Mouse (Mus musculus) myocyte (in vitro differentiated cells): ENCODE data around the gene Ralbp1. TPM values are rescaled to one million over a fixed set of nuclear protein-coding genes. Genes with fewer than 3 reads are reported as not detected.

Source experiments
- H3K27me3 ChIP-seq: one replicate; pipeline ENCODE4 v1.6.1; 2011; ENCODE audit not compliant: control insufficient read depth, insufficient read depth, insufficient read length
- H3K36me3 ChIP-seq: one replicate; pipeline ENCODE4 v1.6.1; 2011; ENCODE audit not compliant: control insufficient read depth, insufficient read depth
- H3K4me2 ChIP-seq: one replicate; pipeline ENCODE4 v1.6.1; 2011; ENCODE audit warnings: low read depth, control low read depth
- H3K4me3 ChIP-seq: one replicate; pipeline ENCODE4 v1.5.1; 2011; ENCODE audit warnings: mild to moderate bottlenecking, control low read depth, moderate library complexity
- H3K79me2 ChIP-seq: one replicate; pipeline ENCODE4 v1.6.1; 2011; ENCODE audit not compliant: control insufficient read depth, insufficient read depth
- H3ac ChIP-seq: one replicate; pipeline ENCODE4 v1.6.1; 2011; ENCODE audit not compliant: control insufficient read depth, insufficient read length
- CEBPB ChIP-seq: IDR thresholded peaks from 2 replicates; pipeline ENCODE4 v1.6.1; 2011; ENCODE audit warnings: mild to moderate bottlenecking, moderate library complexity; ENCODE audit not compliant: poor library complexity, insufficient read depth, severe bottlenecking
- E2F4 ChIP-seq: IDR thresholded peaks from one replicate; pipeline ENCODE4 v1.6.1; 2011; ENCODE audit warnings: mild to moderate bottlenecking, control low read depth, moderate library complexity; ENCODE audit not compliant: insufficient read depth
- MAX ChIP-seq: IDR thresholded peaks from one replicate; pipeline ENCODE4 v1.6.1; 2011; ENCODE audit warnings: low read depth, mild to moderate bottlenecking, control low read depth
- MYOD1 ChIP-seq, 3 experiments: IDR thresholded peaks; one replicate each; pipeline ENCODE4 v1.6.1; 2011; ENCODE audit warnings: control low read depth in 2 of 3, low read depth in 2 of 3, mild to moderate bottlenecking in 2 of 3, moderate library complexity in 1 of 3; ENCODE audit not compliant: insufficient read length in 2 of 3, control insufficient read depth in 1 of 3
- MYOG ChIP-seq, 3 experiments: IDR thresholded peaks; one replicate each; pipeline ENCODE4 v1.6.1; 2011; ENCODE audit warnings: control low read depth in 2 of 3, low read depth in 2 of 3, mild to moderate bottlenecking in 2 of 3; ENCODE audit not compliant: insufficient read length in 2 of 3, control insufficient read depth in 1 of 3, insufficient read depth in 1 of 3
- POLR2A ChIP-seq: IDR thresholded peaks from one replicate; pipeline ENCODE4 v1.6.1; 2011; ENCODE audit warnings: low read depth, mild to moderate bottlenecking, control low read depth, moderate library complexity; ENCODE audit not compliant: insufficient read length
- POLR2AphosphoS2 ChIP-seq: IDR thresholded peaks from one replicate; pipeline ENCODE4 v1.6.1; 2011; ENCODE audit warnings: low read depth, control low read depth; ENCODE audit not compliant: insufficient read length
- REST ChIP-seq: IDR thresholded peaks from one replicate; pipeline ENCODE4 v1.6.1; 2011; ENCODE audit warnings: mild to moderate bottlenecking, control low read depth, moderate library complexity; ENCODE audit not compliant: insufficient read depth, insufficient read length
- SRF ChIP-seq: IDR thresholded peaks from one replicate; pipeline ENCODE4 v1.6.1; 2011; ENCODE audit warnings: low read depth; ENCODE audit not compliant: control insufficient read depth, insufficient read length
- TCF12 ChIP-seq: IDR thresholded peaks from one replicate; pipeline ENCODE4 v1.6.1; 2011; ENCODE audit warnings: mild to moderate bottlenecking, control low read depth; ENCODE audit not compliant: poor library complexity, insufficient read depth, severe bottlenecking
- TCF3 ChIP-seq: IDR thresholded peaks from one replicate; pipeline ENCODE4 v1.6.1; 2011; ENCODE audit warnings: low read depth, control low read depth; ENCODE audit not compliant: insufficient read length
- USF1 ChIP-seq: IDR thresholded peaks from one replicate; pipeline ENCODE4 v1.6.1; 2011; ENCODE audit warnings: low read depth, mild to moderate bottlenecking, control low read depth, moderate library complexity
- polyA plus RNA-seq: library from polyadenylated mRNA; unstranded; fragments of >200 nt; fragmentation: generic; extraction: Trizol; gene quantifications from one replicate; pipeline ENCODE4 v1.2.1, GENCODE M21; 2012; ENCODE audit warnings: missing spikeins

Gene Ralbp1
- polyA plus RNA-seq, result 24.5 TPM

DNA sequence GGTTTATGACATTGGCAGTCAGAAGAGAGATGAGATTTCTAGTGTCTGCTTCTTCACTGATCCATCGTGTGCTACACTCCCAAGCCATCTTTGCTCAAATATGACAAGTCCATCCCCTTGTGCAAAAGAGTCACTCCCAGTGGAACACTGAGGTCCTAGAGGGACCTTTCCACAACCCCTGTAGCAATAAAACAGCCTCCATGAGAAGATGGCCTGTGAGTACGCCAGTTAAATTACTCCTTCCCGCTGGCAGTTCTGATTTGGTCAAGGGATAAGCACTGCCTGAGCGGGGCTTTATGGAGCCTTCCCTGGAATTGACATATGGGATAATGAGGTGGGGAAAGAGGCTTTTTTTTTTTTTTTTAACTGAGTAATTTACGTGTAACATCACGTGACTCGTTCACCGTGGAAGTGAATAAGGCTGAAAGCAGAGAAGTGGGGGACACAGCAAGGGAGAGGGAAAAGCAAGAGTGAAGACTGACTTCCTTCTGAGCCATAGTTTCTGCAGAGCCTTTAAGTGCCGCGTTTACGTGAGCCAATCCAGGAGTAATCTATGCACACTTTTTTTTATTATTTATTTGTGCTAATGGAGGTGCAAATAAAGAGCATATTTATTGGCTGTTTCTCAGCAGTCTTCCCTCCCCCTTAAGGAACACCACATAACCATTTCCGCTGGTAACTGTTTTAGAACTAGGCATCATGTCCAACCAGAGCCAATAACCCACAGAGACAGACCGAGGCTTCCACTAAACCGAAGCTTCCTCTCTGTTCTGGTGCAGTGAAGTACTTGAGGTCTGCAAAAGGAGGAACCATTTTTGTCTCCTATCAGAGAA, at the start of gene Ralbp1:
TSS of gene Ralbp1 (minus strand) at position 102 of the 833 bp plus-strand sequence.
- Histone ChIP-seq H3K4me3 (peak within 1 kb of the TSS; percentile 40), H3K27me3 (no peaks in the 10 kb centered on the region), H3ac (peak within 1 kb of the TSS; percentile 96), H3K36me3 (no peaks in the 10 kb centered on the region), H3K79me2 (peaks cover 27% of the 10 kb centered on the region), H3K4me2 (peak within 1 kb of the TSS; percentile 83)
- TF ChIP-seq MAX (no peak), USF1 (peak; percentile 84)

DNA sequence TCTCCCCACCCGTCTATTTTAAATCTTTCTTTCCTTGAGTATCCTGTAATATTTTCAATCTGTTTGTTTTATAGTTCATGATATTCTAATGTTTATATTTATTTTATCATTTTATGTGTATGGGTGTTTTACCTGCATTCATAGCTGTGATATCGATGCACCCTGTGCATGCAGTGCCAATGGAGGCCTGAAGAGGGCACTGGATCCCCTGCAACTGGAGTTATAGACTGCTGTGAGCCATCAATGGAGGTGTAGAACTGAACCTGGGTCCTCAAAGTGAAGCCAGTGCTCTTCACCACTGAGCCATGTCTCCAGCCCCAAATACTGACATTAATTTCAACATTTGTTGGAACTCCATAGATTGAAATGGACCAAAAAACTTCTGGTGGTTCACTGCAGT, 48.1 kb upstream of the Ralbp1 start:
- Histone ChIP-seq H3K36me3 (no peaks in the 10 kb centered on the region), H3ac (no peak overlapping the region), H3K4me3 (no peak overlapping the region), H3K79me2 (no peaks in the 10 kb centered on the region), H3K4me2 (no peak overlapping the region), H3K27me3 (no peaks in the 10 kb centered on the region)
- no peak for TF ChIP-seq MYOG (IDR thresholded peaks at IDR 0.05; ENCODE audit: control insufficient read depth in 1 of 3, insufficient read depth in 1 of 3, insufficient read length in 2 of 3, low read depth in 2 of 3)
- TF ChIP-seq E2F4, result no peak
- no peak for TF ChIP-seq MAX
- no peak for TF ChIP-seq REST
- TF ChIP-seq SRF, result no peak
- no peak for TF ChIP-seq TCF3
- no peak for TF ChIP-seq POLR2A
- no peak for TF ChIP-seq POLR2AphosphoS2
- TF ChIP-seq TCF12, result no peak
- TF ChIP-seq CEBPB, result no peak
- no peak for TF ChIP-seq MYOD1 (IDR thresholded peaks at IDR 0.05; ENCODE audit: control insufficient read depth in 1 of 3, insufficient read length in 2 of 3, low read depth in 2 of 3)
- TF ChIP-seq USF1, result no peak

- peak in 1 of 3 experiments; percentile 3 for TF ChIP-seq MYOD1 (IDR thresholded peaks at IDR 0.05; ENCODE audit: control insufficient read depth in 1 of 3, insufficient read length in 2 of 3, low read depth in 2 of 3)
- TF ChIP-seq MYOG (IDR thresholded peaks at IDR 0.05; ENCODE audit: control insufficient read depth in 1 of 3, insufficient read depth in 1 of 3, insufficient read length in 2 of 3, low read depth in 2 of 3), result peak in 1 of 3 experiments; percentile 4
- TF ChIP-seq MAX, result no peak
- no peak for TF ChIP-seq USF1
- Histone ChIP-seq H3K36me3 (no peaks in the 10 kb centered on the region), H3K27me3 (no peaks in the 10 kb centered on the region), H3K79me2 (no peaks in the 10 kb centered on the region), H3K4me3 (no peak overlapping the region), H3K4me2 (peak overlapping the region; percentile 27), H3ac (no peak overlapping the region)
Measured at GRCm38 (mm10) chr17:65931525-65931924, 45.9 kb upstream of the Ralbp1 start.

DNA sequence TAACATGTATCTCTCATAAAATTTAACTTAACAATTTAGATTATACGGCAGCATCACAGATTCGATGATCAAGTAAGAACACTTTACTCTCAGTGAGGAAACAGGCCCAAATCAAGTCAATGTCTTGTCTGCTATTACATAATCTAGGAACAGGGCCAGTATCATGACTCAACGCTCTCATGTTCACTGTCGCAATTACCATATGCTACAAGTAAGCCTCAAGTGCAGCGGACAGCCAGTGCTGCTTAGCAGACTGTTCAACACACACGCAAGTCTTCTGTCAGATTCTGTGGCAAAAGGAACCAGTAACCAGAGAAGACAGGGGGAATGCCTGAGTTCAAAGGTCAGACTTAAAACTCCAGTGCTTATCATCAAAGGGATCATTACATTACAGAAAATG, 45.4 kb upstream of the Ralbp1 start:
- peak overlapping the region; percentile 27 for H3K4me2 ChIP-seq
- no peak overlapping the region for H3ac ChIP-seq
- no peaks in the 10 kb centered on the region for H3K27me3 ChIP-seq
- no peaks in the 10 kb centered on the region for H3K79me2 ChIP-seq
- H3K4me3 ChIP-seq, result no peak overlapping the region
- TF ChIP-seq SRF (no peak), CEBPB (peak; percentile 80)
- no peaks in the 10 kb centered on the region for H3K36me3 ChIP-seq

DNA sequence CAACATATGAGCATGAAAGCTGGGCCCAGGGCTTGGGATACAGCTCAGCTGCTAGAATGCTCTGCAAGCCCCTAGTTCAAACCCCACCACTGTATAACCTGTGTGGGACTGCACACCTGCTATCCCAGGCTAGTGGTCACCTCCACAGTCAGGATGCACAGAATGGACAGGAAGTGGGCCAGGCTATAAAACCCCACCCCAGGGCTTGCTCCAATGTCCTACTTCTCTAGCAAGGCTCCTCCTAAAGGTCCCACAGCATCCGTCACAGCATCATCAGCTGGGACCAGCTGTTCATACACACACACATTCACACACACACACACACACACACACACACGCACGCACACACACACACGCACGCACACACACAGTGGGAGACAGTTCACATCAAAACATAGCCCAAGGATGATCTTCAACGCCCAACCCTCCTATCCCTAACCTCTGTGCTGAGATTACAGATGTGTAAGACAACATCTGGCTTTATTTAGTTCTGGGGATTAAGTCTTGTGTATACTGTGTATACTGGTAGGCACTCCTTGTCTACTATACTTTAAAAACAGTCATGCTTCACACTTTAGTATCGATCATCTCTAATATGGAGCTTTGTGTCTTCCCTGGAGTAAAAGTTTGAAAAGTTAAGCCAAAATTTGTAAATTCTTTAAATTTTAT, 44.7 kb upstream of the Ralbp1 start:
- no peak for TF ChIP-seq E2F4
- no peak for TF ChIP-seq TCF12
- no peak for TF ChIP-seq REST
- no peak for TF ChIP-seq POLR2AphosphoS2
- no peak for TF ChIP-seq USF1
- Histone ChIP-seq H3K4me3 (no peak overlapping the region), H3ac (no peak overlapping the region), H3K27me3 (no peaks in the 10 kb centered on the region), H3K4me2 (no peak overlapping the region), H3K36me3 (no peaks in the 10 kb centered on the region), H3K79me2 (no peaks in the 10 kb centered on the region)
